Mouse (Mus musculus) embryonic facial prominence, embryonic 11.5 days (tissue): ENCODE measurements around the gene Il18bp. TPM values are rescaled to one million over a fixed set of nuclear protein-coding genes. Genes with fewer than 3 reads are reported as not detected.

Source experiments
- ATAC-seq: fragments of 200-750 bp; cut with Nextera tagmentation; replicated peaks from 2 replicates; pipeline ENCODE4 v1.8.0; 2017; ENCODE audit warnings: low read depth; ENCODE audit not compliant: insufficient number of reproducible peaks, low FRiP score, low TSS enrichment
- DNase-seq: peaks from one replicate; pipeline ENCODE4 v3.0.0-alpha.2; 2015; ENCODE audit warnings: low spot score
- H3K27ac ChIP-seq: fragments of 300-500 bp; sonication (generic); replicated peaks from 2 replicates; pipeline ENCODE4 v1.5.1; 2014; ENCODE audit warnings: mild to moderate bottlenecking, low read depth, low read length, control low read depth
- H3K27me3 ChIP-seq: fragments of 300-500 bp; sonication (generic); 2 replicates; pipeline ENCODE4 v1.6.1; 2014; ENCODE audit warnings: mild to moderate bottlenecking, low read length, moderate library complexity, mixed read lengths; ENCODE audit not compliant: control insufficient read depth, insufficient read depth
- H3K36me3 ChIP-seq: fragments of 300-500 bp; sonication (generic); replicated peaks from 2 replicates; pipeline ENCODE4 v1.6.1; 2014; ENCODE audit warnings: low read depth, mild to moderate bottlenecking, low read length, moderate library complexity, mixed read lengths; ENCODE audit not compliant: control insufficient read depth, insufficient read depth
- H3K4me1 ChIP-seq: fragments of 300-500 bp; sonication (generic); 2 replicates; pipeline ENCODE4 v1.6.1; 2014; ENCODE audit warnings: low read length, mixed read lengths; ENCODE audit not compliant: control insufficient read depth, insufficient read depth
- H3K4me2 ChIP-seq: fragments of 300-500 bp; sonication (generic); 2 replicates; pipeline ENCODE4 v1.6.1; 2014; ENCODE audit warnings: low read depth, mild to moderate bottlenecking, control low read depth, low read length, moderate library complexity
- H3K4me3 ChIP-seq: fragments of 300-500 bp; sonication (generic); 2 replicates; pipeline ENCODE4 v1.5.1; 2014; ENCODE audit warnings: low read depth, low read length, control low read depth
- H3K9ac ChIP-seq: fragments of 300-500 bp; sonication (generic); replicated peaks from 2 replicates; pipeline ENCODE4 v1.6.1; 2014; ENCODE audit warnings: mild to moderate bottlenecking, control low read depth, low read length
- H3K9me3 ChIP-seq: fragments of 300-500 bp; sonication (generic); replicated peaks from 2 replicates; pipeline ENCODE4 v1.6.1; 2016; ENCODE audit warnings: mild to moderate bottlenecking, low read length, inconsistent platforms, mixed read lengths; ENCODE audit not compliant: control insufficient read depth
- WGBS: fragments of 180-500 bp; shearing (Covaris S2); extraction: QIAGEN DNeasy Blood & Tissue Kit; methylation state at CpG from one replicate; pipeline ENCODE4 v1.1.7; 2014; 5-methylcytosine and 5-hydroxymethylcytosine counted together
- polyA plus RNA-seq: library from polyadenylated mRNA; unstranded; fragments of >200 nt; fragmentation: Nextera tagmentation; extraction: Ambion mirVana; gene quantifications from 2 replicates; pipeline ENCODE4 v1.2.1, GENCODE M21; 2014

Il18bp gene
- polyA plus RNA-seq, 1 experiment from 2014 or later: 1.6 TPM

DNA sequence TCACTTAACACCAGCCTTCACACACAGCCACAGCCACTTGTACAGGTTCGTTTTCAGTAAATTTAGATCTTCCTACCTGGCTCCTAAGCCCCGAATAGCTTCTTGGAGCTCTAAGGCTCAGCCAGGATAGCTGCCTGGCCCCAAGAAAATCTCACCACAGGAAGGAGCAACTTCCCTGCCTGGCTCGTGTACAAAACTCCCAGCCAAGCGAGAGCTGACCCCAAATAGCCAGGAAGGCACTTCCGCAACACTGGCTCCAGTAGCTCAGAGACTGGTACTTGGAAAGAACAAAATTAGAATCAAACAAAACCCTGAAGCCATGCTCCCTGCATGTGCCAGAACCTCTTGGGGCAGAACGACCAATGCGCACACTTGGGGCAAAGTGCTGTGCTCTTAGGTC is 456 bp downstream of the Il18bp start:
- no peak overlapping the region for H3K27ac ChIP-seq
- no peak overlapping the region for H3K9ac ChIP-seq
- no peak for DNase-seq
- no peak overlapping the region for H3K4me2 ChIP-seq
- peaks cover 25% of the 10 kb centered on the region for H3K36me3 ChIP-seq
- H3K9me3 ChIP-seq: no peaks in the 10 kb centered on the region
- H3K4me3 ChIP-seq: no peak overlapping the region
- WGBS: 86% methylated on average over 7 of the region's 7 CpGs
- no peaks in the 10 kb centered on the region for H3K27me3 ChIP-seq
- H3K4me1 ChIP-seq: no peaks in the 10 kb centered on the region
- ATAC-seq: no peak

DNA sequence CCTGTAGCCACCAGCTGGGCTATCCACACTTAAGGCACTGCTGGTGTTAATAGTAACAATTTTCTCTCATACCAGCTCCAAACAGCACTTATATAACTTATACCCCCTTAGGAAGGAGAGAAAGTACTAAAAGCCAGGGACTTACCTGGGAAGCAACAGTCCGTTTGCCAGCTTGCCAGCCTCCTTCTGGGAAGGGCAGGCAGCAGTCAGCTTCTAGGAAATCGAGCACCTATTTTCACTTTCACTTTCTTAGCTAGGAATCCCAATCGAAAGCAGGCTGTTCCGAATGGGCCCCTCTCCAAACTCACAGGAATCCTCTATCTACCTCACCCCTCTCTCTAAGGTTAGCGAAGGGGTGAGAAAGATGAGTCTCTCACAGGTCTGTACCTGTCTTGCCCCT is 1.0 kb downstream of the Il18bp start:
- Histone ChIP-seq H3K4me2 (no peak overlapping the region), H3K36me3 (peaks cover 27% of the 10 kb centered on the region), H3K27ac (no peak overlapping the region), H3K9ac (no peak overlapping the region), H3K9me3 (no peaks in the 10 kb centered on the region), H3K4me1 (no peaks in the 10 kb centered on the region), H3K27me3 (no peaks in the 10 kb centered on the region), H3K4me3 (no peak overlapping the region)
- DNase-seq (no peak), ATAC-seq (no peak)
- 86% methylated on average over 5 of the region's 5 CpGs for WGBS

DNA sequence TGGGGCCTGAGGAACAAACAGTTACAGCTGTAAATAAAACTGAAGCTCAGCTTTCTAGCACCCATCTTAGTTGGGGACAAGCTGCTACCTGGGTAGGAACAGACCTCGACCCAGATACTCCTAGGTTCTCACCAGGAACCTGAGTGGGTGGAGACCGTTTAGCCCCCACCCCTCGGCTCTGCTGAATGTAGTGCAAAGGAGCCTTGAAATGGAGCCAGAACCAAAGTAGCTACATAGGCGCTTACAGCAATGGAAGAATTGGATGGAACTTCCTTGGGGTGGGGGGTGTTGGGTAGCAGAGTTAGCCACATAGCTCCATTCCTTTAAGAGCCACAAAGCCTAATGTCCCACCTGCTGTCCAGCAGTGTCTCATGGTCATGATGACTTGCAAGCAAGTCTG is 1.6 kb downstream of the Il18bp start:
- no peak for DNase-seq
- Histone ChIP-seq H3K36me3 (peaks cover 31% of the 10 kb centered on the region), H3K4me2 (no peak overlapping the region), H3K4me3 (no peak overlapping the region), H3K27ac (no peak overlapping the region), H3K27me3 (no peaks in the 10 kb centered on the region), H3K4me1 (no peaks in the 10 kb centered on the region), H3K9ac (no peak overlapping the region), H3K9me3 (no peaks in the 10 kb centered on the region)
- no peak for ATAC-seq
- 79% methylated on average over 4 of the region's 4 CpGs for WGBS

DNA sequence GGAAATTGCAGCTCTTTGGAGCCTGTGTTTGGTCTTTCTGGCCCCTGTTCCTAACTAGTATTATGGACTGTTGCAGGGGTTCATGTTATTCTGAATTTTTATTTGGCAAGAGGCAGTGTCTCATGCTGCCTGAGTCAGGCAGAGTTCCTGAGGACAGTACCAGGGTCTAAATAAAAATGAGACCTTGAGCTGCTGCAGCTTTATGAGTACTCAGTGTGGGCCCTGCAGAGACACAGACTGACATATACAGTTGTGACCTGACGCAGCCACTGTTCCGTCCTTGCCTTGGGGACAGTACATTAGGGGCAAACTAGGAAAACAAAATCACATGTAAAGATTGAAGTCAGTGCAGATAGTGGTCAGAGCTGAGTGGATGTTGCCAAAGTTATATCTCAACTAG is 3.5 kb downstream of the Il18bp start:
- DNase-seq: no peak
- Histone ChIP-seq H3K4me1 (no peaks in the 10 kb centered on the region), H3K9ac (no peak overlapping the region), H3K27ac (no peak overlapping the region), H3K4me3 (no peak overlapping the region), H3K9me3 (no peaks in the 10 kb centered on the region), H3K27me3 (no peaks in the 10 kb centered on the region), H3K4me2 (no peak overlapping the region), H3K36me3 (peaks cover 36% of the 10 kb centered on the region)
- WGBS: 92% methylated on average over 2 of the region's 2 CpGs
- ATAC-seq: no peak

DNA sequence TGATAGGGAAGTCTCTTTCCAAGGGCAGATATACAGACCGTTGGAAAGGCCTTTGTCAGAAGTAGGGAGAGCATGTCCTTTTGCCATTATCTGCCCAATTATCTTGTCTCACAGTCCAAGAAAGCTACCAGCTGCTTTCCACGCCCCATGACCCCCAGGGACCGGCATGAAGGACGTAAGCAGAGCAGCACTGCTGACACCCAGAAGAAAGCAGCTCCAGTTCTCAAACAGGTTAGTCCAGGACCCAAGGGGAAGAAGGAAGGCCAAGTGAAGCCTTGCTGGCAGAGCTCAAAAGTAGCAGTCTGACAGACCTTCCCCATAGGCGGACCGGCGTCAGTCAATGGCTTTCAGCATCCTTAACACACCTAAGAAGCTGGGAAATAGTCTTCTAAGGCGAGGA is 5.1 kb downstream of the Il18bp start:
- Histone ChIP-seq H3K27ac (no peak overlapping the region), H3K36me3 (peaks cover 42% of the 10 kb centered on the region), H3K9me3 (no peaks in the 10 kb centered on the region), H3K9ac (no peak overlapping the region), H3K4me2 (no peak overlapping the region), H3K4me3 (no peak overlapping the region), H3K4me1 (no peaks in the 10 kb centered on the region), H3K27me3 (no peaks in the 10 kb centered on the region)
- no peak for ATAC-seq
- WGBS: 87% methylated on average over 8 of the region's 8 CpGs
- no peak for DNase-seq

DNA sequence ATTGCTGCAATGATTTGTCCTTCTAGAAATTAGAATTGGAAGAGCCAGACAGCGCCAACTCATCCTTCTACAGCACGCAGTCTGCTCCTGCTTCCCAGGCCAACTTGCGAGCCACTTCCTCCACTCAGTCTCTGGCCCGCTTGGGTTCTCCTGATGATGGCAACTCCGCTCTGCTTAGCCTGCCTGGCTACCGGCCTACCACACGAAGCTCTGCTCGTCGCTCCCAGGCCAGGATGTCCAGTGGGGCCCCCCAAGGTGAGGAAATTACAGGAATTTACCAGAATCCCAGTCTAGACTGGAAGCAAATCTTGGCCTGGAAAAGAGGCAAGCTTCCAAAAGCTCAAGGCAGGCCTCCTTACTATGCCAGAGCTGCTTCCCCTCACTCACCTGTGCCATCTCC is 6.6 kb downstream of the Il18bp start:
- Histone ChIP-seq H3K4me1 (no peaks in the 10 kb centered on the region), H3K27me3 (no peaks in the 10 kb centered on the region), H3K27ac (no peak overlapping the region), H3K4me2 (no peak overlapping the region), H3K9ac (no peak overlapping the region), H3K9me3 (no peaks in the 10 kb centered on the region), H3K4me3 (no peak overlapping the region), H3K36me3 (peaks cover 45% of the 10 kb centered on the region)
- DNase-seq (no peak), ATAC-seq (no peak)
- WGBS: 90% methylated on average over 9 of the region's 9 CpGs

DNA sequence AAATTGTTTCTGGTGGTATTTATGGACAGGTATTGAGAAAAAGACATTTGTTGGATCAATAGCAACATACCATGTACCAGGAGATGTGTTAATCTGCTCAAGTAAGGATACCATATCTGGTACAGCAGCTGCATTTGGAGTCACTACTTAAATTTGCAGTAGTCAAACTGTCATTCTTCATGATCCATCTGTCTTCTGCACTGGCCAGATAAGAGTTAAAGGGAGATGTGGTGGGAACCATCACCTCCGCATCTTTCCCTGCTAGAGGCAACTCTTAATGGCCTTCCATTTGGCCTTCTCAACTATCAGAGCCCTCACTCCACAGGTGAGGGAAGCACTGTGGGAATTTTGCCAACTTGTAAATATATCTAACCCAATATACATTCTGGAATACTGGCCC is 12.0 kb downstream of the Il18bp start:
- ATAC-seq: no peak
- Histone ChIP-seq H3K9ac (no peak overlapping the region), H3K36me3 (peaks cover 19% of the 10 kb centered on the region), H3K9me3 (no peaks in the 10 kb centered on the region), H3K27ac (no peak overlapping the region), H3K27me3 (no peaks in the 10 kb centered on the region), H3K4me1 (no peaks in the 10 kb centered on the region), H3K4me3 (no peak overlapping the region), H3K4me2 (no peak overlapping the region)
- DNase-seq: no peak
- 96% methylated on average over 1 of the region's 1 CpGs for WGBS

DNA sequence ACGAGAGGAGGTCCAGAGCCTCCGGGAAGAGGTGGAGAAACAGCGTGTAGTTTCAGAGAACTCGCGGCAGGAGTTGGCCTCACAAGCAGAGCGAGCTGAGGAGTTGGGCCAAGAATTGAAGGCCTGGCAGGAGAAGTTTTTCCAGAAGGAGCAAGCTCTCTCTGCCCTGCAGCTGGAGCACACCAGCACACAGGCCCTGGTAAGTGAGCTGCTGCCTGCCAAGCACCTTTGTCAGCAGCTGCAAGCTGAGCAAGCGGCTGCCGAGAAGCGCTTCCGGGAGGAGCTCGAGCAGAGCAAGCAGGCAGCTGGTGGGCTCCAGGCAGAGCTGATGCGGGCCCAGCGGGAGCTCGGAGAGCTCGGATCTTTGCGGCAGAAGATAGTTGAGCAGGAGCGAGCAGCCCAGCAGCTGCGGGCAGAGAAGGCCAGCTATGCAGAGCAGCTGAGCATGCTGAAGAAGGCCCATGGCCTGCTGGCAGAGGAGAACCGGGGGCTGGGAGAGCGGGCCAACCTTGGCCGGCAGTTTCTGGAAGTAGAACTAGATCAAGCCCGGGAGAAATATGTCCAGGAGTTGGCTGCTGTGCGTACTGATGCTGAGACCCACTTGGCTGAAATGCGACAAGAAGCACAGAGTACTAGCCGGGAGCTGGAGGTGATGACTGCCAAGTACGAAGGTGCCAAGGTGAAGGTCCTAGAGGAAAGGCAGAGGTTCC is 17.4 kb downstream of the Il18bp start:
- H3K9ac ChIP-seq: no peak overlapping the region
- H3K9me3 ChIP-seq: no peaks in the 10 kb centered on the region
- H3K36me3 ChIP-seq: peaks cover 35% of the 10 kb centered on the region
- H3K27me3 ChIP-seq: no peaks in the 10 kb centered on the region
- H3K4me3 ChIP-seq: no peak overlapping the region
- no peak overlapping the region for H3K27ac ChIP-seq
- no peaks in the 10 kb centered on the region for H3K4me1 ChIP-seq
- 92% methylated on average over 26 of the region's 26 CpGs for WGBS
- DNase-seq (no peak), ATAC-seq (no peak)
- no peak overlapping the region for H3K4me2 ChIP-seq
